8 mouse cellular contexts compared by ENCODE assay signal in the genomic region with DNA sequence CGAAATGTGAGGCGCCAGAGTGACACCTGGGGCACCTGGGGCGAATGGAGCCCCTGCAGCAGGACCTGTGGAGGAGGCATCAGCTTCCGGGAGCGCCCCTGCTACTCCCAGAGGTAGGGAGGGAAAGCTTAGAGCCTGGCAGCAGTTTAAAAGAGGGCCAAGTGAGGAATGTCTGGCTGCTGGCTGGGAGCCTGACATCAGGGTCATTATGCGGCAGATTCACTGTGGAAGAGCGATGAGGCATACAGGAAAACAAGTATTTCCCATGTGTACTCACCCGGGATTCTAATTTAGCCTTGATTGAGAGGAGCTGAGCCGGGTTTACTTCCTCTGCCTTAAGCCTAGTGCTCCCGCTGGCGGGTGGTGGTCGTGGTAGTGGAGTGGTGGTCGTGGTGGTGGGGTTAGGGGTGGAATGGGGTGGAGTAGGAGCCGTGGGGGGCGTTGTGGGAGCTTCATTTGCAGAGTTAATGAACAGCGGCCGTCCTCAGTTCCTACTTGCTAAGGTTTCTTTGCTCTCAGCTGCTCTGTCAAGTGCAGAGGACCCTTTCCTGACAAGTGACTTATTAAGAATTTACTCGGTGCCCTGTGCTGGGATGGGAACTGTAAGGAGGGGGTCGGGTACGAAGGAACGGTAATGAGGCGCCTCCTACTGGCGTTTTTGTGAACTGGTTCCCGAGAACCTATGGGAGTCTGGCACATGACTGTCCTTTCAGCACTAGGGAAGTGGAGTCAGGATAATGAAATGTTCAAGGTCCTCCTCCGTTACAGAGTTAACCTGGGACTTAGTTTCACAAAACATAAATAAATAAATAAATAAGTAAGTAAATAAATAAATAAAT. TPM values are rescaled to one million over a fixed set of nuclear protein-coding genes. Genes with fewer than 3 reads are reported as not detected.
DNase-seq lines count a peak whose midpoint lies in the region; ATAC-seq lines count a peak whose summit lies in the region.

No protein-coding gene starts in this region.

- H3K4me3 ChIP-seq in forebrain, embryonic 11.5 days (ENCODE audit: low read depth, low read length) = no peak overlapping the region
- H3K4me3 ChIP-seq in hindbrain, embryonic 14.5 days (replicated peaks; ENCODE audit: low read length) = no peak overlapping the region
- H3K4me3 ChIP-seq in limb, embryonic 15.5 days = no peak overlapping the region
- no peak overlapping the region for H3K4me3 ChIP-seq in midbrain, embryonic 16.5 days (ENCODE audit: low read depth, low read length)

- H3K36me3 ChIP-seq in forebrain, embryonic 11.5 days (ENCODE audit: control insufficient read depth, insufficient read depth, low read length) = no peaks in the 10 kb centered on the region
- H3K36me3 ChIP-seq in hindbrain, embryonic 14.5 days (replicated peaks; ENCODE audit: control insufficient read depth, insufficient read depth) = no peaks in the 10 kb centered on the region
- H3K36me3 ChIP-seq in limb, embryonic 15.5 days = no peaks in the 10 kb centered on the region
- H3K36me3 ChIP-seq in midbrain, embryonic 16.5 days (ENCODE audit: control insufficient read depth, insufficient read depth, low read length) = no peaks in the 10 kb centered on the region

- no peak overlapping the region for H3K9ac ChIP-seq in forebrain, embryonic 11.5 days (ENCODE audit: low read length)
- H3K9ac ChIP-seq in hindbrain, embryonic 14.5 days = no peak overlapping the region
- H3K9ac ChIP-seq in limb, embryonic 15.5 days = no peak overlapping the region
- H3K9ac ChIP-seq in midbrain, embryonic 16.5 days (ENCODE audit: low read depth, low read length) = no peak overlapping the region

- intact Hi-C loops in left cerebral cortex, postnatal 14 days (cut with DNase I) = loop anchor here (2.0 kb wide), 1 partner anchor 58 kb away; no protein-coding TSS in a partner anchor

- H3K4me1 ChIP-seq in forebrain, embryonic 11.5 days (replicated peaks; ENCODE audit: control insufficient read depth, insufficient read depth, low read length) = peaks cover 4% of the 10 kb centered on the region; the same call in 1 of the 2 replicates
- H3K4me1 ChIP-seq in hindbrain, embryonic 14.5 days (replicated peaks; ENCODE audit: control insufficient read depth, insufficient read depth, low read length) = peaks cover 10% of the 10 kb centered on the region
- H3K4me1 ChIP-seq in limb, embryonic 15.5 days = peaks cover 50% of the 10 kb centered on the region
- H3K4me1 ChIP-seq in midbrain, embryonic 16.5 days (ENCODE audit: control insufficient read depth, insufficient read depth, low read length) = peaks cover 10% of the 10 kb centered on the region; the same call in 1 of the 2 replicates

- peak; percentile 41 to 67 for DNase-seq in left cerebral cortex, postnatal 14 days (ENCODE audit: low spot score in 2 of 2)
- DNase-seq in left cerebral cortex, adult 11 months (ENCODE audit: low spot score) = no peak
- peak; percentile 42 for DNase-seq in adrenal gland, adult 8-10 months
- DNase-seq in forebrain, embryonic 11.5 days (ENCODE audit: low spot score) = peak; percentile 87
- peak; percentile 76 for DNase-seq in hindbrain, embryonic 14.5 days (ENCODE audit: low spot score)
- no peak for DNase-seq in spleen, postnatal 36 days (ENCODE audit: low spot score in 2 of 2)

- H3K4me2 ChIP-seq in forebrain, embryonic 11.5 days (ENCODE audit: low read depth, low read length, severe bottlenecking) = peak overlapping the region; percentile 25; the same call in 1 of the 2 replicates
- peak overlapping the region; percentile 39 for H3K4me2 ChIP-seq in hindbrain, embryonic 14.5 days (replicated peaks)
- peak overlapping the region; percentile 28 for H3K4me2 ChIP-seq in limb, embryonic 15.5 days
- peak overlapping the region; percentile 39 for H3K4me2 ChIP-seq in midbrain, embryonic 16.5 days (ENCODE audit: low read length)

- no peaks in the 10 kb centered on the region for H3K27me3 ChIP-seq in forebrain, embryonic 11.5 days (ENCODE audit: control insufficient read depth, insufficient read depth, low read length)
- no peaks in the 10 kb centered on the region for H3K27me3 ChIP-seq in hindbrain, embryonic 14.5 days (ENCODE audit: control insufficient read depth, insufficient read depth, low read length)
- H3K27me3 ChIP-seq in limb, embryonic 15.5 days = peaks cover 8% of the 10 kb centered on the region; the same call in 1 of the 2 replicates
- no peaks in the 10 kb centered on the region for H3K27me3 ChIP-seq in midbrain, embryonic 16.5 days (ENCODE audit: control insufficient read depth, insufficient read depth, low read depth, low read length)

- peak; percentile 64; the same call in 1 of the 2 replicates for ATAC-seq in forebrain, embryonic 11.5 days (replicated peaks; ENCODE audit: low FRiP score)
- ATAC-seq in hindbrain, embryonic 14.5 days (ENCODE audit: low FRiP score) = peak; percentile 54; the same call in 1 of the 2 replicates
- no peak for ATAC-seq in limb, embryonic 15.5 days (ENCODE audit: insufficient number of reproducible peaks, low FRiP score, low TSS enrichment, low read depth)
- ATAC-seq in midbrain, embryonic 16.5 days = peak; percentile 34; the same call in 1 of the 2 replicates

- H3K9me3 ChIP-seq in forebrain, embryonic 11.5 days (ENCODE audit: control insufficient read depth, low read length) = no peaks in the 10 kb centered on the region
- H3K9me3 ChIP-seq in hindbrain, embryonic 14.5 days (ENCODE audit: control insufficient read depth, low read length) = no peaks in the 10 kb centered on the region
- no peaks in the 10 kb centered on the region for H3K9me3 ChIP-seq in limb, embryonic 15.5 days
- H3K9me3 ChIP-seq in midbrain, embryonic 16.5 days (replicated peaks; ENCODE audit: control insufficient read depth, low read length, poor library complexity, severe bottlenecking) = no peaks in the 10 kb centered on the region

- H3K27ac ChIP-seq in forebrain, embryonic 11.5 days (ENCODE audit: low read depth, low read length) = no peak overlapping the region
- no peak overlapping the region for H3K27ac ChIP-seq in hindbrain, embryonic 14.5 days
- peak overlapping the region; percentile 57; the same call in 1 of the 2 replicates for H3K27ac ChIP-seq in limb, embryonic 15.5 days
- H3K27ac ChIP-seq in midbrain, embryonic 16.5 days (ENCODE audit: low read length) = no peak overlapping the region

- 6% methylated on average over 25 of the region's 25 CpGs for WGBS in forebrain, embryonic 11.5 days
- 5% methylated on average over 25 of the region's 25 CpGs for WGBS in hindbrain, embryonic 14.5 days
- 7% methylated on average over 25 of the region's 25 CpGs for WGBS in limb, embryonic 15.5 days
- 4% methylated on average over 25 of the region's 25 CpGs for WGBS in midbrain, embryonic 16.5 days

RNA-seq across cellular contexts. Expression of a gene that starts 7.2 kb away (rescaled TPM):
- 10 to 100 TPM; 14.4 TPM for total RNA-seq in left cerebral cortex, postnatal 14 days (2021)
- total RNA-seq in adrenal gland, adult 8-10 months (2022) = 1 to 10 TPM; 2.4 to 4.1 (median 3.2) TPM
- polyA plus RNA-seq in forebrain, embryonic 11.5 days (2014; fragmentation: Nextera tagmentation; extraction: Ambion mirVana) = 0.04 and 0.05 TPM in 2 replicates
- polyA plus RNA-seq in hindbrain, embryonic 14.5 days (2014; fragmentation: Nextera tagmentation; extraction: Ambion mirVana) = 0.26 and 0.44 TPM in 2 replicates
- polyA plus RNA-seq in limb, embryonic 15.5 days (2015; fragmentation: Nextera tagmentation; extraction: Ambion mirVana) = 4.9 and 5.9 TPM in 2 replicates
- 0.16 and 0.31 TPM in 2 replicates for polyA plus RNA-seq in midbrain, embryonic 16.5 days (2015; fragmentation: Nextera tagmentation; extraction: Ambion mirVana)

Comparison
In these comparisons a context has a peak if more than half of its experiments do, and no peak if none do; other contexts are left out.
1. DNase-seq: peak in left cerebral cortex, postnatal 14 days (2 of 2), adrenal gland, adult 8-10 months (single experiment), forebrain, embryonic 11.5 days (single experiment) and hindbrain, embryonic 14.5 days (single experiment); none in left cerebral cortex, adult 11 months (single experiment) and spleen, postnatal 36 days (0 of 2).
2. Peak in every context shown above with its lines, with median percentiles within 50 percentile points of each other: H3K4me2 ChIP-seq.